Mouse (Mus musculus) CH12.LX (cell line): ENCODE data around the gene Foxl2.

Source experiments
- ELF1 ChIP-seq: IDR thresholded peaks from 2 replicates; pipeline ENCODE4 v1.6.1; 2014; ENCODE audit warnings: low read depth, mild to moderate bottlenecking, inconsistent platforms, low read length, improper control_type of control experiment
- GABPA ChIP-seq: IDR thresholded peaks from 2 replicates; pipeline ENCODE4 v1.6.1; 2012; ENCODE audit warnings: low read depth, low read length, improper control_type of control experiment, inconsistent platforms; ENCODE audit not compliant: insufficient replicate concordance
- MAZ ChIP-seq: IDR thresholded peaks from 2 replicates; pipeline ENCODE4 v1.6.1; 2012; ENCODE audit warnings: low read depth, mild to moderate bottlenecking, inconsistent platforms, low read length, improper control_type of control experiment, moderate library complexity
- POLR2A ChIP-seq: IDR thresholded peaks from 2 replicates; pipeline ENCODE4 v1.6.1; 2011; ENCODE audit warnings: low read depth, mild to moderate bottlenecking, improper control_type of control experiment, low read length

DNA sequence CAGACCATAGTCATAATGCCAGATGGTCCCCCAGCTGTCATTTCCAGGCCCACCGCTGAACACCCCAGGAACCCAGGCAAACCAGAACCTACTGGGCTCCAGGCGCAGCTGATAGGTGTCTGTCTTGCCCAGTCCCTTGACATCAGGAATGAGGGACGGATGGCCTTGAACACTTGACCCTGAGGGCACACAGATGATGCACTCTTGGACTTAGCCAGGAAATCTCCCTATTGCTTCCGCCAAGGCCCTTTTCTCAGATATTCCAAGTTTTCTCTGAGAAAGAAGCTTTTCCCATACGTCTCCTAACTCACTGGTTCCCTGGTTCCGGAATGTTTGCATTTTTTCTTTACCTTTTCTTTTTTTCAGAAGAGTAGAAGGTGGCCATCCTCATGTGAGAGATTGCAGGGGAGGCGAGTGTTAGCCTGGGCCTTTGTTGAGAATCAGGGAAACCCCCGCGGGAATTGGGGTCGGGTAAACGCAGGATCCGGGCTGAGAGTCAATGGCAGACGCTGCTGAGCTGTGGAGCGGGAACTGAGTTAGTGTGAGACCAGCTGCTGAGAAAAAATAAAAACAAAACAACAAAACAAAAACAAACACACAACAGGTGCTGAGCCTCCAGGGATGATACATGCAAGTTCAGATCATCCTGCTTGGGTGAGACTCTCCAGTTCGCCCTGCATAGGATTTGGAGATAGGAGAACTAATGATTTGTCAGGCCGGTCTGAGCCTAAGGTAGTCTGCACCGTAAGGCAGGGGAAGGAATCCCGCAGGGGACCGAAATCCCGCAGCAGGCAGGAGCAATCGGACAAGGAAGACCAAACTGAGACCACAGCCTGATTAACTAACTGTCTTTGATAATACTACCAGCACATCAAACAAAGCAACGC, 6.7 kb downstream of the Foxl2 start:
- TF ChIP-seq POLR2A = no peak
- no peak for TF ChIP-seq ELF1
- TF ChIP-seq GABPA = no peak
- no peak for TF ChIP-seq MAZ
